Mouse (Mus musculus): Measurements from ENCODE around the gene Cox8b. TPM values are rescaled to one million over a fixed set of nuclear protein-coding genes. Genes with fewer than 3 reads are reported as not detected.
A peak's percentile ranks its signal among the peaks of the same experiment; 100 is the strongest.

Gene Cox8b
- polyA plus RNA-seq, 1 experiment, result 231 TPM

- H3K27me3 ChIP-seq (ENCODE audit: control insufficient read depth, insufficient read depth, low read length), result no peaks in the 10 kb centered on the region
- DNase-seq, result no peak
- no peak for TF ChIP-seq POLR2A (IDR thresholded peaks at IDR 0.05; ENCODE audit: control insufficient read depth, extremely low read depth, insufficient read depth, low read length, poor library complexity)
- no peak for TF ChIP-seq CTCF (IDR thresholded peaks at IDR 0.05; ENCODE audit: borderline replicate concordance, control insufficient read depth, extremely low read depth, insufficient read depth, low read length, poor library complexity)
- no peak overlapping the region for H3K27ac ChIP-seq (ENCODE audit: control insufficient read depth, insufficient read depth, low read length)
- H3K4me3 ChIP-seq (ENCODE audit: control insufficient read depth, insufficient read depth, low read length), result no peak overlapping the region
- H3K4me1 ChIP-seq (replicated peaks; ENCODE audit: control insufficient read depth, insufficient read depth, low read length), result peaks cover 12% of the 10 kb centered on the region
- H3K36me3 ChIP-seq (ENCODE audit: control insufficient read depth, insufficient read depth, low read length), result no peaks in the 10 kb centered on the region
- 56% methylated on average over 3 of the region's 3 CpGs for WGBS
Measured at GRCm38 (mm10) chr7:140938436-140938835, 38.2 kb upstream of the Cox8b start.

- WGBS, result 97% methylated on average over 6 of the region's 6 CpGs
- TF ChIP-seq POLR2A (IDR thresholded peaks at IDR 0.05; ENCODE audit: control insufficient read depth, extremely low read depth, insufficient read depth, low read length, poor library complexity) (no peak), CTCF (IDR thresholded peaks at IDR 0.05; ENCODE audit: borderline replicate concordance, control insufficient read depth, extremely low read depth, insufficient read depth, low read length, poor library complexity) (no peak)
- peaks cover 2% of the 10 kb centered on the region; the same call in 1 of the 2 replicates for H3K27me3 ChIP-seq (ENCODE audit: control insufficient read depth, insufficient read depth, low read length)
- H3K27ac ChIP-seq (ENCODE audit: control insufficient read depth, insufficient read depth, low read length), result no peak overlapping the region
- peaks cover 6% of the 10 kb centered on the region for H3K4me1 ChIP-seq (replicated peaks; ENCODE audit: control insufficient read depth, insufficient read depth, low read length)
- no peak overlapping the region for H3K4me3 ChIP-seq (ENCODE audit: control insufficient read depth, insufficient read depth, low read length)
- no peaks in the 10 kb centered on the region for H3K36me3 ChIP-seq (ENCODE audit: control insufficient read depth, insufficient read depth, low read length)
- DNase-seq, result no peak
Measured at GRCm38 (mm10) chr7:140927181-140927580, 26.9 kb upstream of the Cox8b start.

GRCm38 (mm10) chr7:140923070-140923775, 23.0 kb upstream of the Cox8b start:
- peaks cover 4% of the 10 kb centered on the region; the same call in 1 of the 2 replicates for H3K27me3 ChIP-seq (ENCODE audit: control insufficient read depth, insufficient read depth, low read length)
- no peaks in the 10 kb centered on the region for H3K36me3 ChIP-seq (ENCODE audit: control insufficient read depth, insufficient read depth, low read length)
- 24% methylated on average over 30 of the region's 30 CpGs for WGBS
- no peak for TF ChIP-seq POLR2A (IDR thresholded peaks at IDR 0.05; ENCODE audit: control insufficient read depth, extremely low read depth, insufficient read depth, low read length, poor library complexity)
- TF ChIP-seq CTCF (IDR thresholded peaks at IDR 0.05; ENCODE audit: borderline replicate concordance, control insufficient read depth, extremely low read depth, insufficient read depth, low read length, poor library complexity), result no peak
- peak overlapping the region; percentile 25 for H3K4me3 ChIP-seq (ENCODE audit: control insufficient read depth, insufficient read depth, low read length)
- H3K4me1 ChIP-seq (replicated peaks; ENCODE audit: control insufficient read depth, insufficient read depth, low read length), result peaks cover 9% of the 10 kb centered on the region
- no peak for DNase-seq
- H3K27ac ChIP-seq (ENCODE audit: control insufficient read depth, insufficient read depth, low read length), result no peak overlapping the region

- peaks cover 9% of the 10 kb centered on the region for H3K4me1 ChIP-seq (replicated peaks; ENCODE audit: control insufficient read depth, insufficient read depth, low read length)
- no peaks in the 10 kb centered on the region for H3K36me3 ChIP-seq (ENCODE audit: control insufficient read depth, insufficient read depth, low read length)
- 3% methylated on average over 49 of the region's 49 CpGs for WGBS
- peaks cover 4% of the 10 kb centered on the region; the same call in 1 of the 2 replicates for H3K27me3 ChIP-seq (ENCODE audit: control insufficient read depth, insufficient read depth, low read length)
- DNase-seq, result no peak
- H3K27ac ChIP-seq (ENCODE audit: control insufficient read depth, insufficient read depth, low read length), result no peak overlapping the region
- peak overlapping the region; percentile 25 for H3K4me3 ChIP-seq (ENCODE audit: control insufficient read depth, insufficient read depth, low read length)
- TF ChIP-seq CTCF (IDR thresholded peaks at IDR 0.05; ENCODE audit: borderline replicate concordance, control insufficient read depth, extremely low read depth, insufficient read depth, low read length, poor library complexity), result no peak
Measured at GRCm38 (mm10) chr7:140922398-140923069, 22.3 kb upstream of the Cox8b start.

GRCm38 (mm10) chr7:140921225-140921975, 21.2 kb upstream of the Cox8b start:
- Histone ChIP-seq H3K27ac (ENCODE audit: control insufficient read depth, insufficient read depth, low read length) (no peak overlapping the region), H3K4me3 (ENCODE audit: control insufficient read depth, insufficient read depth, low read length) (no peak overlapping the region), H3K36me3 (ENCODE audit: control insufficient read depth, insufficient read depth, low read length) (no peaks in the 10 kb centered on the region), H3K27me3 (ENCODE audit: control insufficient read depth, insufficient read depth, low read length) (peaks cover 4% of the 10 kb centered on the region; the same call in 1 of the 2 replicates), H3K4me1 (replicated peaks; ENCODE audit: control insufficient read depth, insufficient read depth, low read length) (peaks cover 9% of the 10 kb centered on the region)
- no peak for DNase-seq
- 62% methylated on average over 22 of the region's 22 CpGs for WGBS
- TF ChIP-seq CTCF (IDR thresholded peaks at IDR 0.05; ENCODE audit: borderline replicate concordance, control insufficient read depth, extremely low read depth, insufficient read depth, low read length, poor library complexity) (no peak), POLR2A (IDR thresholded peaks at IDR 0.05; ENCODE audit: control insufficient read depth, extremely low read depth, insufficient read depth, low read length, poor library complexity) (no peak)

GRCm38 (mm10) chr7:140920418-140921029, 20.3 kb upstream of the Cox8b start, which contains the start of gene Nlrp6:
Gene Nlrp6, plus strand, starts transcription at chr7:140920902.
- no peak within 1 kb of the TSS for H3K4me3 ChIP-seq (ENCODE audit: control insufficient read depth, insufficient read depth, low read length)
- TF ChIP-seq CTCF (IDR thresholded peaks at IDR 0.05; ENCODE audit: borderline replicate concordance, control insufficient read depth, extremely low read depth, insufficient read depth, low read length, poor library complexity), result no peak
- TF ChIP-seq POLR2A (IDR thresholded peaks at IDR 0.05; ENCODE audit: control insufficient read depth, extremely low read depth, insufficient read depth, low read length, poor library complexity), result no peak
- H3K27me3 ChIP-seq (ENCODE audit: control insufficient read depth, insufficient read depth, low read length), result peaks cover 4% of the 10 kb centered on the region; the same call in 1 of the 2 replicates
- WGBS, result 91% methylated on average over 8 of the region's 8 CpGs
- no peaks in the 10 kb centered on the region for H3K36me3 ChIP-seq (ENCODE audit: control insufficient read depth, insufficient read depth, low read length)
- DNase-seq, result no peak
- peaks cover 9% of the 10 kb centered on the region for H3K4me1 ChIP-seq (replicated peaks; ENCODE audit: control insufficient read depth, insufficient read depth, low read length)
- no peak within 1 kb of the TSS for H3K27ac ChIP-seq (ENCODE audit: control insufficient read depth, insufficient read depth, low read length)

Measured in thymus, adult 2 months (tissue).